Mouse (Mus musculus) lung, embryonic 15.5 days (tissue): ENCODE data around the gene Stag3. TPM values are rescaled to one million over a fixed set of nuclear protein-coding genes. Genes with fewer than 3 reads are reported as not detected.

Source experiments
- ATAC-seq: fragments of 200-750 bp; cut with Nextera tagmentation; 2 replicates; pipeline ENCODE4 v1.8.0; 2017; ENCODE audit warnings: moderate number of reproducible peaks, borderline replicate concordance; ENCODE audit not compliant: low FRiP score, low TSS enrichment; ENCODE audit errors: extremely low read depth
- H3K27ac ChIP-seq: fragments of 300-500 bp; sonication (generic); 2 replicates; pipeline ENCODE4 v1.5.1; 2015; ENCODE audit warnings: moderate library complexity, mild to moderate bottlenecking, inconsistent platforms
- H3K27me3 ChIP-seq: fragments of 300-500 bp; sonication (generic); 2 replicates; pipeline ENCODE4 v1.6.1; 2015; ENCODE audit warnings: inconsistent platforms
- H3K36me3 ChIP-seq: fragments of 300-500 bp; sonication (generic); 2 replicates; pipeline ENCODE4 v1.6.1; 2015; ENCODE audit warnings: inconsistent platforms
- H3K4me1 ChIP-seq: fragments of 300-500 bp; sonication (generic); 2 replicates; pipeline ENCODE4 v1.6.1; 2015; ENCODE audit warnings: inconsistent platforms
- H3K4me2 ChIP-seq: fragments of 300-500 bp; sonication (generic); 2 replicates; pipeline ENCODE4 v1.6.1; 2015; ENCODE audit warnings: inconsistent platforms, mild to moderate bottlenecking, moderate library complexity
- H3K4me3 ChIP-seq: fragments of 300-500 bp; sonication (generic); 2 replicates; pipeline ENCODE4 v1.5.1; 2015; ENCODE audit warnings: mild to moderate bottlenecking, inconsistent platforms
- H3K9ac ChIP-seq: fragments of 300-500 bp; sonication (generic); 2 replicates; pipeline ENCODE4 v1.6.1; 2015; ENCODE audit warnings: inconsistent platforms
- H3K9me3 ChIP-seq: fragments of 300-500 bp; sonication (generic); 2 replicates; pipeline ENCODE4 v1.6.1; 2016; ENCODE audit warnings: inconsistent platforms
- WGBS: fragments of 180-500 bp; shearing (Covaris S2); methylation state at CpG from one replicate; pipeline ENCODE4 v1.1.7; 2015; 5-methylcytosine and 5-hydroxymethylcytosine counted together
- polyA plus RNA-seq: library from polyadenylated mRNA; unstranded; fragments of >200 nt; fragmentation: Nextera tagmentation; extraction: Ambion mirVana; gene quantifications from 2 replicates; pipeline ENCODE4 v1.2.1, GENCODE M21; 2015

The Stag3 gene
- polyA plus RNA-seq, 1 experiment from 2014 or later: 2.6 TPM

DNA sequence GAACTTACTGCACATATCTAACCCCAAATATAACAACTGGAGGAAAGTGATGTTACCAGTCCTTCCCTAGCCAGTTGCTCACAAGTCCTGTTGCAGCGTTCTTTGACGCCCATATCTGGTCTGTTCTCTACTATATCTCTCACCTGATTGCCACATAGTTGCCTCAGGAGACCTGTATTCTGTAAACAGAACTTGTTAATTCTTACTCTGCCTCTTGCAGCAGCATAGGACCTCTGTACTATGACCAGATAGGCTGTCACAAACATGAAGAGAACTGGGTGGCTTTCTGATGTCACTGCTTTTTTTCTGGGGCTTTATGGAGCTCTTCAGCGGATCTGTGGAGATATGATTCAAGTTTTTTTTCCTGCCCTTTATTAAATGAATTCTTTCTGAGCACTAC is 32.8 kb downstream of the Stag3 start:
- Histone ChIP-seq H3K9me3 (no peaks in the 10 kb centered on the region), H3K9ac (no peak overlapping the region), H3K36me3 (no peaks in the 10 kb centered on the region), H3K4me3 (no peak overlapping the region), H3K4me1 (no peaks in the 10 kb centered on the region), H3K27me3 (no peaks in the 10 kb centered on the region), H3K27ac (no peak overlapping the region), H3K4me2 (no peak overlapping the region)
- 74% methylated on average over 3 of the region's 3 CpGs for WGBS
- no peak for ATAC-seq

DNA sequence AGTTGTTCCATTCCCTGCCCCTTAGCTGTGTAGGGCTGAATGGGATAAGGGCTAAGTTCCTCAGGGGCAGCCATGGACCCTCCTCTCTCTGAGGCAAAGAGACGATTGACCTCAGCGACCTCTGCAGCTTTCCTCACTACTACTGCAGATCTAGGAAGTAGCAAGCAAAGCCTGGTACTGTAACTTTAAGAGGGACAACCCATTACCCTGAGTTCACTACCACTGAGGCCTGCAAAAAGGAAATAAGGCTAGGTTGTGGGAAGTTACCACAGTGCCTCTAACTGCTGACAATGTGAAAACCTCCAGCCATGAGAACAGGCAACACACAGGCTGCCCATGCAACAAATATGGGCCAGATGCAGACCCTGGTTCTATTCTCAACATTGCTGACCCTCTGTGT is 61.6 kb downstream of the Stag3 start, which contains the start of gene Pvrig:
TSS of gene Pvrig (plus strand) at position 301 of the 400 bp plus-strand sequence.
- WGBS: 66% methylated on average over 2 of the region's 2 CpGs
- Histone ChIP-seq H3K4me1 (no peaks in the 10 kb centered on the region), H3K9ac (no peak within 1 kb of the TSS), H3K36me3 (no peaks in the 10 kb centered on the region), H3K4me2 (no peak within 1 kb of the TSS), H3K4me3 (no peak within 1 kb of the TSS), H3K27ac (no peak within 1 kb of the TSS), H3K9me3 (no peaks in the 10 kb centered on the region), H3K27me3 (no peaks in the 10 kb centered on the region)
- ATAC-seq: no peak

DNA sequence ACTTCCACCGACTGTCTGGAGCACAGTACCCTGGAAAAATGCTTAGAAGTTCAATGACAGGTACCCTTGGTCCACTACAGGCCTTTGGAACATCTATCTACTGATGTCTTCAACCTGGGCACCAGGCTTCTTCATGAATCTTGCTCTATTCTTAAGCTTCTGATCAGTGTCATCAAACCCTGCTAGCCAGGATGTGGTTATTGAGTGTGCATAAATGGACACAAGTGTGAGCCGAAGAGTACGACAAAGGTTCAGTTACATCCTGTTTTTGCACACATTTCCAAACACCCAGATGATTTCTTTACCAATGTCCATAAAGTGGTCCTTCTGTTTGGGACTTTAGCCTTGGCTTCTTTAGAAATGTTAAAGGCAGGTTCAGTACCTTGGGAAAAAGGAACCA is 63.2 kb downstream of the Stag3 start:
- Histone ChIP-seq H3K4me2 (no peak overlapping the region), H3K9me3 (no peaks in the 10 kb centered on the region), H3K4me1 (no peaks in the 10 kb centered on the region), H3K4me3 (no peak overlapping the region), H3K27me3 (no peaks in the 10 kb centered on the region), H3K27ac (no peak overlapping the region), H3K36me3 (no peaks in the 10 kb centered on the region), H3K9ac (no peak overlapping the region)
- WGBS: 80% methylated on average over 3 of the region's 3 CpGs
- ATAC-seq: no peak

Other genes starting within 250 kb of the Stag3 start
- gene Smok3c, start 227.0 kb upstream of the Stag3 start, polyA plus RNA-seq: not detected in 2 replicates
- 15.8 and 16.6 TPM in 2 replicates for gene Zkscan1, start 195.2 kb upstream of the Stag3 start, polyA plus RNA-seq
- gene Zscan21, start 163.3 kb upstream of the Stag3 start, polyA plus RNA-seq: 61.3 and 66.3 TPM in 2 replicates
- 20.8 and 21.3 TPM in 2 replicates for gene Zfp113, start 124.5 kb upstream of the Stag3 start, polyA plus RNA-seq
- gene Cops6, start 119.2 kb upstream of the Stag3 start, polyA plus RNA-seq: 316 and 320 TPM in 2 replicates
- gene Ap4m1, start 108.2 kb upstream of the Stag3 start, polyA plus RNA-seq: 22.8 and 26.2 TPM in 2 replicates
- 216 and 228 TPM in 2 replicates for gene Mcm7, start 107.8 kb upstream of the Stag3 start, polyA plus RNA-seq
- gene Taf6, start 92.8 kb upstream of the Stag3 start, polyA plus RNA-seq: 86.7 and 92.3 TPM in 2 replicates
- gene Cnpy4, start 92.8 kb upstream of the Stag3 start, polyA plus RNA-seq: 61.0 and 63.5 TPM in 2 replicates
- gene Mblac1, start 85.9 kb upstream of the Stag3 start, polyA plus RNA-seq: 9.1 and 9.7 TPM in 2 replicates
- not detected in 2 replicates for gene Nxpe5, start 54.3 kb upstream of the Stag3 start, polyA plus RNA-seq
- gene Lamtor4, start 24.8 kb upstream of the Stag3 start, polyA plus RNA-seq: 58.1 and 58.6 TPM in 2 replicates
- 4.5 and 5.7 TPM in 2 replicates for gene BC037034, start 16.2 kb upstream of the Stag3 start, polyA plus RNA-seq
- 1.1 and 2.0 TPM in 2 replicates for gene Gal3st4, start 7.4 kb upstream of the Stag3 start, polyA plus RNA-seq
- 0.13 and 0.24 TPM in 2 replicates for gene Gm43720, start 282 bp upstream of the Stag3 start, polyA plus RNA-seq
- gene Gpc2, start 235 bp upstream of the Stag3 start, polyA plus RNA-seq: 18.9 and 20.6 TPM in 2 replicates
- gene Pvrig, start 61.7 kb downstream of the Stag3 start, polyA plus RNA-seq: 0.39 TPM in 1 of 2 replicates, not detected in the other
- 33.3 and 36.1 TPM in 2 replicates for gene Zfp157, start 161.2 kb downstream of the Stag3 start, polyA plus RNA-seq